Mouse (Mus musculus) lung, embryonic 15.5 days (tissue): ENCODE measurements around the gene Cdh9. TPM values are rescaled to one million over a fixed set of nuclear protein-coding genes. Genes with fewer than 3 reads are reported as not detected.

Experiments
- ATAC-seq: fragments of 200-750 bp; cut with Nextera tagmentation; 2 replicates; pipeline ENCODE4 v1.8.0; 2017; ENCODE audit warnings: moderate number of reproducible peaks, borderline replicate concordance; ENCODE audit not compliant: low FRiP score, low TSS enrichment; ENCODE audit errors: extremely low read depth
- H3K27ac ChIP-seq: fragments of 300-500 bp; sonication (generic); 2 replicates; pipeline ENCODE4 v1.5.1; 2015; ENCODE audit warnings: moderate library complexity, mild to moderate bottlenecking, inconsistent platforms
- H3K27me3 ChIP-seq: fragments of 300-500 bp; sonication (generic); 2 replicates; pipeline ENCODE4 v1.6.1; 2015; ENCODE audit warnings: inconsistent platforms
- H3K36me3 ChIP-seq: fragments of 300-500 bp; sonication (generic); 2 replicates; pipeline ENCODE4 v1.6.1; 2015; ENCODE audit warnings: inconsistent platforms
- H3K4me1 ChIP-seq: fragments of 300-500 bp; sonication (generic); 2 replicates; pipeline ENCODE4 v1.6.1; 2015; ENCODE audit warnings: inconsistent platforms
- H3K4me2 ChIP-seq: fragments of 300-500 bp; sonication (generic); 2 replicates; pipeline ENCODE4 v1.6.1; 2015; ENCODE audit warnings: inconsistent platforms, mild to moderate bottlenecking, moderate library complexity
- H3K4me3 ChIP-seq: fragments of 300-500 bp; sonication (generic); 2 replicates; pipeline ENCODE4 v1.5.1; 2015; ENCODE audit warnings: mild to moderate bottlenecking, inconsistent platforms
- H3K9ac ChIP-seq: fragments of 300-500 bp; sonication (generic); 2 replicates; pipeline ENCODE4 v1.6.1; 2015; ENCODE audit warnings: inconsistent platforms
- H3K9me3 ChIP-seq: fragments of 300-500 bp; sonication (generic); 2 replicates; pipeline ENCODE4 v1.6.1; 2016; ENCODE audit warnings: inconsistent platforms
- WGBS: fragments of 180-500 bp; shearing (Covaris S2); methylation state at CpG from one replicate; pipeline ENCODE4 v1.1.7; 2015; 5-methylcytosine and 5-hydroxymethylcytosine counted together
- polyA plus RNA-seq: library from polyadenylated mRNA; unstranded; fragments of >200 nt; fragmentation: Nextera tagmentation; extraction: Ambion mirVana; gene quantifications from 2 replicates; pipeline ENCODE4 v1.2.1, GENCODE M21; 2015

Cdh9 gene
- polyA plus RNA-seq, 1 experiment from 2014 or later: 0.05 TPM

- Histone ChIP-seq H3K4me2 (no peak overlapping the region), H3K27ac (no peak overlapping the region), H3K9me3 (no peaks in the 10 kb centered on the region), H3K9ac (no peak overlapping the region), H3K4me1 (no peaks in the 10 kb centered on the region), H3K4me3 (no peak overlapping the region), H3K27me3 (no peaks in the 10 kb centered on the region), H3K36me3 (no peaks in the 10 kb centered on the region)
- WGBS: 70% methylated on average over 3 of the region's 3 CpGs
- no peak for ATAC-seq
Observed at GRCm38 (mm10) chr15:16882542-16882941, 154.0 kb downstream of the Cdh9 start.

GRCm38 (mm10) chr15:16896674-16897073 lies 168.1 kb downstream of the Cdh9 start:
- no peak for ATAC-seq
- Histone ChIP-seq H3K9ac (no peak overlapping the region), H3K27me3 (no peaks in the 10 kb centered on the region), H3K36me3 (no peaks in the 10 kb centered on the region), H3K9me3 (no peaks in the 10 kb centered on the region), H3K4me1 (no peaks in the 10 kb centered on the region), H3K4me2 (no peak overlapping the region), H3K4me3 (no peak overlapping the region), H3K27ac (no peak overlapping the region)
- WGBS: 77% methylated on average over 1 of the region's 1 CpGs
